Mouse (Mus musculus) thymus, adult 2 months (tissue): ENCODE measurements around the gene Chst15.

Experiments
- CTCF ChIP-seq: fragments of 200-500 bp; IDR thresholded peaks from 2 replicates; pipeline ENCODE4 v1.5.1; 2012; ENCODE audit warnings: mild to moderate bottlenecking, control low read depth, low read length, moderate library complexity, borderline replicate concordance; ENCODE audit not compliant: control insufficient read depth, poor library complexity, insufficient read depth; ENCODE audit errors: extremely low read depth
- POLR2A ChIP-seq: fragments of 200-500 bp; IDR thresholded peaks from 2 replicates; pipeline ENCODE4 v1.6.1; 2012; ENCODE audit warnings: mild to moderate bottlenecking, low read length, control low read depth, moderate library complexity; ENCODE audit not compliant: control insufficient read depth, poor library complexity, insufficient read depth; ENCODE audit errors: extremely low read depth

- TF ChIP-seq CTCF (no peak), POLR2A (no peak)
Measured at GRCm38 (mm10) chr7:132299661-132300210, 17.3 kb downstream of the Chst15 start.
